Comparison of ENCODE assay signal across 26 mouse cellular contexts in genomic region chrX:161661936-161662335, GRCm38 (mm10). TPM values are rescaled to one million over a fixed set of nuclear protein-coding genes. Genes with fewer than 3 reads are reported as not detected.
DNase-seq lines count a peak whose midpoint lies in the region; ATAC-seq lines count a peak whose summit lies in the region.
"Had no signal": no experiment of that assay in that cellular context is flagged by ENCODE, and none has a peak within 500 bp of the region (broad histone marks: within the 10 kb centered on the region; RNA-seq: fewer than 3 reads in every experiment).

No protein-coding gene starts in this region.

- H3K4me3 ChIP-seq in kidney, embryonic 14.5 days (ENCODE audit: low read length) = no peak overlapping the region
- H3K4me3 ChIP-seq: forebrain, embryonic 10.5 days; forebrain, embryonic 13.5 days; heart, adult 2 months; heart, embryonic 10.5 days; heart, embryonic 13.5 days had no signal

- no peaks in the 10 kb centered on the region for H3K36me3 ChIP-seq in kidney, embryonic 14.5 days (ENCODE audit: control insufficient read depth, insufficient read depth, low read length)
- H3K36me3 ChIP-seq: forebrain, embryonic 10.5 days; G1E; heart, embryonic 10.5 days; heart, embryonic 13.5 days had no signal

- 80% methylated on average over 2 of the region's 2 CpGs for WGBS in kidney, embryonic 14.5 days

- no peak overlapping the region for H3K9ac ChIP-seq in kidney, embryonic 14.5 days (ENCODE audit: low read depth, low read length)
- H3K9ac ChIP-seq: forebrain, embryonic 13.5 days; heart, embryonic 13.5 days; hindbrain, embryonic 14.5 days had no signal

- no peaks in the 10 kb centered on the region for H3K27me3 ChIP-seq in kidney, embryonic 14.5 days (ENCODE audit: control insufficient read depth, insufficient read depth, low read length)
- H3K27me3 ChIP-seq: CH12.LX; forebrain, embryonic 13.5 days; heart, embryonic 13.5 days had no signal

- ATAC-seq in kidney, embryonic 14.5 days (ENCODE audit: low FRiP score, low TSS enrichment) = no peak
- ATAC-seq: forebrain, embryonic 13.5 days; forebrain, embryonic 16.5 days; hindbrain, postnatal 0 days; Patski had no signal

- no peak overlapping the region for H3K4me2 ChIP-seq in kidney, embryonic 14.5 days (replicated peaks; ENCODE audit: low read depth, low read length)
- H3K4me2 ChIP-seq: forebrain, embryonic 13.5 days; heart, embryonic 13.5 days; hindbrain, embryonic 14.5 days had no signal

- H3K4me1 ChIP-seq in kidney, embryonic 14.5 days (ENCODE audit: control insufficient read depth, insufficient read depth, low read length) = no peaks in the 10 kb centered on the region
- H3K4me1 ChIP-seq: forebrain, embryonic 10.5 days; forebrain, embryonic 13.5 days; heart, embryonic 10.5 days; heart, embryonic 13.5 days had no signal

- peak; percentile 4 for DNase-seq in kidney, adult 11 months
- DNase-seq in kidney, postnatal 4 days = no peak
- peak; percentile 2 to 46 for DNase-seq in kidney, adult 8-10 months
- DNase-seq in kidney, postnatal 14 days = peak; percentile 3
- no peak for DNase-seq in adrenal gland, adult 8-10 months
- DNase-seq: adrenal gland, postnatal 14 days; B cell, adult 2 months; cerebellum, adult 11 months; cerebellum, adult 8-10 months; gastrocnemius, postnatal 10 days; gastrocnemius, postnatal 36 days; heart, adult 2 months; heart, postnatal 14 days; heart, postnatal 4 days had no signal

- no peaks in the 10 kb centered on the region for H3K9me3 ChIP-seq in kidney, embryonic 14.5 days (ENCODE audit: control insufficient read depth, low read length)
- H3K9me3 ChIP-seq: forebrain, embryonic 10.5 days; forebrain, embryonic 13.5 days; G1E; heart, embryonic 10.5 days; heart, embryonic 13.5 days had no signal

- no peak overlapping the region for H3K27ac ChIP-seq in kidney, embryonic 14.5 days (ENCODE audit: low read depth, low read length)
- H3K27ac ChIP-seq: forebrain, embryonic 10.5 days; forebrain, embryonic 13.5 days; heart, adult 2 months; heart, embryonic 10.5 days; heart, embryonic 13.5 days; hindbrain, embryonic 14.5 days; hindbrain, postnatal 0 days had no signal

RNA-seq across cellular contexts. Expression of gene Rai2, which starts 54.9 kb away (rescaled TPM):
- polyA plus RNA-seq in kidney, embryonic 14.5 days (2014; fragmentation: Nextera tagmentation; extraction: Ambion mirVana) = 5.1 and 6.2 TPM in 2 replicates
- 10 to 100 TPM; 18.7 to 26.4 (median 22.8) TPM for total RNA-seq in adrenal gland, adult 8-10 months (2022)
- total RNA-seq: CH12.LX; granulocyte monocyte progenitor cell, adult 5-6 weeks had no signal
- polyA plus RNA-seq: G1E, Patski had no signal

Comparison
In these comparisons a context has a peak if more than half of its experiments do, and no peak if none do; other contexts are left out.
1. DNase-seq: peak in kidney, adult 11 months (single experiment), kidney, adult 8-10 months (2 of 2) and kidney, postnatal 14 days (single experiment); none in kidney, postnatal 4 days (0 of 2) and adrenal gland, adult 8-10 months (single experiment).